Mouse (Mus musculus): ENCODE measurements around the gene Gm20388. TPM values are rescaled to one million over a fixed set of nuclear protein-coding genes. Genes with fewer than 3 reads are reported as not detected.
"Not testable (repeated sequence)": the region's sequence is repeated elsewhere in the genome, so short reads cannot be mapped to it uniquely, and the experiment has no call there.

The Gm20388 gene
- polyA plus RNA-seq, 1 experiment from 2014 or later: not detected

DNA sequence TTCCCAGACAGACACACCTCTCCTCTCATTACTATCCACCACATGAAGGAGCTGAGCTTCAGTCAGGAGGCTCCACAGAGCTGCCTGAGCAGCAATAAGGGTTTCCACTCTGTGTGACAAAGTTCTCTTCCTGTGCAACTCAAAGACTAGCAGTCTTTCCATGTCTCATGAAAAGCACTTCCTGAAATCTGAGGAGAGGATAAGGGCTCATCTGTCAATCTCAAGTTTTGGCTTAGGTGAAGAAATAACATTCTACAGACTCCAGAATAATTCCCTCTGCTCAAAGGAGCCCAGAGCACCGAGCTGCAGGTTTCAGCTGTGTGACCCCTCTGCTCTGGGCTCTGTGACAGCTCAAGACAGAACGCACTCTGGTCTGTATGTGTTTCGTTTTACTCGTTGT is 3342.3 kb downstream of the Gm20388 start:
- Histone ChIP-seq H3K4me3 (ENCODE audit: control insufficient read depth in 1 of 2, insufficient read depth in 1 of 2, low read depth in 1 of 2, low read length in 2 of 2) (peak overlapping the region; percentile 75 to 87), H3K36me3 (ENCODE audit: control insufficient read depth, insufficient read depth, low read length) (peaks cover 66% of the 10 kb centered on the region), H3K27ac (replicated peaks in 1 of 2; ENCODE audit: control insufficient read depth in 1 of 2, insufficient read depth in 1 of 2, low read depth in 2 of 2, low read length in 2 of 2) (peak overlapping the region in 1 of 2 experiments; percentile 86; a peak in 2 of 4 replicates), H3K27me3 (ENCODE audit: control insufficient read depth, insufficient read depth, low read length) (no peaks in the 10 kb centered on the region), H3K9me3 (ENCODE audit: control insufficient read depth, low read length) (no peaks in the 10 kb centered on the region), H3K4me2 (ENCODE audit: low read length) (peak overlapping the region; percentile 90), H3K9ac (ENCODE audit: low read length) (peak overlapping the region; percentile 96), H3K4me1 (ENCODE audit: control insufficient read depth in 2 of 2, insufficient read depth in 2 of 2, low read length in 2 of 2) (peaks cover 9 to 21% of the 10 kb centered on the region in 2 experiments)
- WGBS: 35% methylated on average over 4 of the region's 4 CpGs
- ATAC-seq (ENCODE audit: insufficient number of reproducible peaks, insufficient read depth, low FRiP score, low read depth): no peak

DNA sequence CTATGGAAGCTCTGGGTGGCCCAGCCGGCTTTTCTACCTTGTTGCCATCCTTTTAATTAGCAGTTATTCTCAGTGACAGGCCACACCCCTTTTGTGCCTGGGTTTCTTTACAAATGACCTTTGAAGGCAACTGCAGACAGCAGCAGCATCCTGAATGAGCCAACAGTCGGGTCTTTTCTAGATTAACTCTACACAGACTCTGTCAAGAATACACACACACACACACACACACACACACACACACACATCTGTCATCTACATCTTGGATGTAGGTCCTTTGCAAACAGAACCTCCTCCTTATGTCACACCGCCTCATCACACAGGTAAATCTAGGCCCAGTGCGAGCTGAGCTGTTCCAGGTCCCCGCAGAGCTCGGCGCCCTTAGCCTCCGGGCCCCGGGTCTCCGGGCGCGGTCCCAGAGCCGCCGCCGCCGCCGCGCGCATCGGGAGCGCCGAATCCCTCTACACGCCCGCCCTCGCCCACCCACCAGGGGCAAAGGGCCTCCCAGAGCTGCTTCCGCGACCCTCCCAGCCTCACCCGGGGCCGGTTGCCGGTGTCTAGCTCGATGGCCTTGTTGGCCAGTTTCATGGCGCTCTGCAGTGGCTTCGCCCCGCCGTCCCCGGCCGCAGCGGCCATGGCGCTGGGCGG is 3342.9 kb downstream of the Gm20388 start:
- Histone ChIP-seq H3K4me2 (ENCODE audit: low read length) (peak overlapping the region; percentile 90), H3K27me3 (ENCODE audit: control insufficient read depth, insufficient read depth, low read length) (no peaks in the 10 kb centered on the region), H3K9me3 (ENCODE audit: control insufficient read depth, low read length) (no peaks in the 10 kb centered on the region), H3K9ac (ENCODE audit: low read length) (peak overlapping the region; percentile 96), H3K4me3 (ENCODE audit: control insufficient read depth in 1 of 2, insufficient read depth in 1 of 2, low read depth in 1 of 2, low read length in 2 of 2) (peak overlapping the region; percentile 75 to 87), H3K27ac (replicated peaks in 1 of 2; ENCODE audit: control insufficient read depth in 1 of 2, insufficient read depth in 1 of 2, low read depth in 2 of 2, low read length in 2 of 2) (peak overlapping the region; percentile 78 to 86), H3K36me3 (ENCODE audit: control insufficient read depth, insufficient read depth, low read length) (peaks cover 66% of the 10 kb centered on the region), H3K4me1 (ENCODE audit: control insufficient read depth in 2 of 2, insufficient read depth in 2 of 2, low read length in 2 of 2) (peaks cover 9 to 21% of the 10 kb centered on the region in 2 experiments)
- WGBS: under 1% methylated on average over 37 of the region's 40 CpGs
- peak; percentile 29 for ATAC-seq (ENCODE audit: insufficient number of reproducible peaks, insufficient read depth, low FRiP score, low read depth)

GRCm38 (mm10) chr8:123254099-123254885 is 3343.7 kb downstream of the Gm20388 start, which contains the start of the genes Zfp276 and Vps9d1:
TSS of gene Zfp276 (plus strand) at chr8:123254195.
TSS of gene Vps9d1 (minus strand) at chr8:123254348.
- peak; percentile 90 for ATAC-seq (ENCODE audit: insufficient number of reproducible peaks, insufficient read depth, low FRiP score, low read depth)
- under 1% methylated on average over 84 of the region's 99 CpGs for WGBS
- H3K9ac ChIP-seq (ENCODE audit: low read length): peak within 1 kb of the TSS; percentile 96
- H3K4me3 ChIP-seq (ENCODE audit: control insufficient read depth in 1 of 2, insufficient read depth in 1 of 2, low read depth in 1 of 2, low read length in 2 of 2): peak within 1 kb of the TSS; percentile 75 to 87
- H3K27ac ChIP-seq (replicated peaks in 1 of 2; ENCODE audit: control insufficient read depth in 1 of 2, insufficient read depth in 1 of 2, low read depth in 2 of 2, low read length in 2 of 2): peak within 1 kb of the TSS; percentile 78 to 86
- no peaks in the 10 kb centered on the region for H3K27me3 ChIP-seq (ENCODE audit: control insufficient read depth, insufficient read depth, low read length)
- H3K4me2 ChIP-seq (ENCODE audit: low read length): peak within 1 kb of the TSS; percentile 90
- H3K9me3 ChIP-seq (ENCODE audit: control insufficient read depth, low read length): no peaks in the 10 kb centered on the region
- peaks cover 9 to 21% of the 10 kb centered on the region in 2 experiments for H3K4me1 ChIP-seq (ENCODE audit: control insufficient read depth in 2 of 2, insufficient read depth in 2 of 2, low read length in 2 of 2)
- peaks cover 66% of the 10 kb centered on the region for H3K36me3 ChIP-seq (ENCODE audit: control insufficient read depth, insufficient read depth, low read length)

- peak overlapping the region; percentile 90 for H3K4me2 ChIP-seq (ENCODE audit: low read length)
- no peak for ATAC-seq (ENCODE audit: insufficient number of reproducible peaks, insufficient read depth, low FRiP score, low read depth)
- peak overlapping the region; percentile 75 to 87 for H3K4me3 ChIP-seq (ENCODE audit: control insufficient read depth in 1 of 2, insufficient read depth in 1 of 2, low read depth in 1 of 2, low read length in 2 of 2)
- no peak overlapping the region for H3K27ac ChIP-seq (replicated peaks in 1 of 2; ENCODE audit: control insufficient read depth in 1 of 2, insufficient read depth in 1 of 2, low read depth in 2 of 2, low read length in 2 of 2)
- peak overlapping the region; percentile 96 for H3K9ac ChIP-seq (ENCODE audit: low read length)
- no peaks in the 10 kb centered on the region for H3K9me3 ChIP-seq (ENCODE audit: control insufficient read depth, low read length)
- peaks cover 66% of the 10 kb centered on the region for H3K36me3 ChIP-seq (ENCODE audit: control insufficient read depth, insufficient read depth, low read length)
- peaks cover 9 to 21% of the 10 kb centered on the region in 2 experiments for H3K4me1 ChIP-seq (ENCODE audit: control insufficient read depth in 2 of 2, insufficient read depth in 2 of 2, low read length in 2 of 2)
- no peaks in the 10 kb centered on the region for H3K27me3 ChIP-seq (ENCODE audit: control insufficient read depth, insufficient read depth, low read length)
- 61% methylated on average over 6 of the region's 6 CpGs for WGBS
Observed at GRCm38 (mm10) chr8:123255170-123255569, 3344.5 kb downstream of the Gm20388 start.

DNA sequence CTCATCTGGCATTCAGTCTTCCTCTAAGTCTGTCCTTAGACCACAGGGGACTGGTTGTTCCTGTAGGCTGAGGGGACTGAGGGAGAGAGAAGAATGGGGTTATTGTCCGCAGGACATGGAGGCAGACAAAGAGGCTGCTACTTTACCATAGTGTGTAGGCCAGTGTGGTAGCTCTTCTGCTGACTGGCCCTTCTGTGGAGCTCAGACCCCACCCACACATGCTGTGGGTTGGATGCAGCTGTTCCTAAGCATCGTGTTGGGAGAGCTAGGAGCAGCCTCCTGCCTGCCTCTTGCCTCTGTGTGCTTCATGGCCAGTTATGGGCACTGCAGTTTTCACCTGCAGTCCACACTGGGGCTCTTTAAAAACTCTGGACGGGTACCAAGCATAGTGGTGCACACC is 3346.5 kb downstream of the Gm20388 start:
- peaks cover 9 to 21% of the 10 kb centered on the region in 2 experiments for H3K4me1 ChIP-seq (ENCODE audit: control insufficient read depth in 2 of 2, insufficient read depth in 2 of 2, low read length in 2 of 2)
- 82% methylated on average over 3 of the region's 3 CpGs for WGBS
- H3K27me3 ChIP-seq (ENCODE audit: control insufficient read depth, insufficient read depth, low read length): no peaks in the 10 kb centered on the region
- no peak overlapping the region for H3K27ac ChIP-seq (replicated peaks in 1 of 2; ENCODE audit: control insufficient read depth in 1 of 2, insufficient read depth in 1 of 2, low read depth in 2 of 2, low read length in 2 of 2)
- H3K4me2 ChIP-seq (ENCODE audit: low read length): no peak overlapping the region
- no peaks in the 10 kb centered on the region for H3K9me3 ChIP-seq (ENCODE audit: control insufficient read depth, low read length)
- no peak overlapping the region for H3K9ac ChIP-seq (ENCODE audit: low read length)
- no peak overlapping the region for H3K4me3 ChIP-seq (ENCODE audit: control insufficient read depth in 1 of 2, insufficient read depth in 1 of 2, low read depth in 1 of 2, low read length in 2 of 2)
- peaks cover 61% of the 10 kb centered on the region for H3K36me3 ChIP-seq (ENCODE audit: control insufficient read depth, insufficient read depth, low read length)
- ATAC-seq (ENCODE audit: insufficient number of reproducible peaks, insufficient read depth, low FRiP score, low read depth): no peak

DNA sequence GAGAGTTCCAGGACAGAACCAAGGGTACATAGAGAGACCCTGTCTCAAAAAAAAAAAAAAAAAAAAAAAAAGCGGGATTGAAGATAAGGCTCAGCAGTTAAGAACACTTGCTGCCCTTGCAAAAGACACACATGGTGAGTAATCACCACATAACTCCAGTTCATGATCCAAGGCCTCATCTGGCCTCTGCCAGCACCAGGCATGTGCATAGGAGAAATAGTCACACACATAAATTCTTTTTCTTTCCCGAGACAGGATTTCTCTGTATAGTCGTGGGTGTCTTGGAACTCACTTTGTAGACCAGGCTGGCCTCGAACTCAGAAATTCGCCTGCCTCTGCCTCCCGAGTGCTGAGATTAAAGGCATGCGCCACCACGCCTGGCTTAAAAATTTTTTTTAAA is 3347.0 kb downstream of the Gm20388 start:
- not testable (repeated sequence) for H3K27me3 ChIP-seq (ENCODE audit: control insufficient read depth, insufficient read depth, low read length); H3K9me3 ChIP-seq (ENCODE audit: control insufficient read depth, low read length); H3K27ac ChIP-seq (replicated peaks in 1 of 2; ENCODE audit: control insufficient read depth in 1 of 2, insufficient read depth in 1 of 2, low read depth in 2 of 2, low read length in 2 of 2); H3K9ac ChIP-seq (ENCODE audit: low read length); H3K4me3 ChIP-seq (ENCODE audit: control insufficient read depth in 1 of 2, insufficient read depth in 1 of 2, low read depth in 1 of 2, low read length in 2 of 2); ATAC-seq (ENCODE audit: insufficient number of reproducible peaks, insufficient read depth, low FRiP score, low read depth); H3K4me2 ChIP-seq (ENCODE audit: low read length)
- Histone ChIP-seq H3K36me3 (ENCODE audit: control insufficient read depth, insufficient read depth, low read length) (peaks cover 64% of the 10 kb centered on the region), H3K4me1 (ENCODE audit: control insufficient read depth in 2 of 2, insufficient read depth in 2 of 2, low read length in 2 of 2) (peaks cover 9 to 20% of the 10 kb centered on the region in 2 experiments)
- WGBS: 86% methylated on average over 8 of the region's 8 CpGs

DNA sequence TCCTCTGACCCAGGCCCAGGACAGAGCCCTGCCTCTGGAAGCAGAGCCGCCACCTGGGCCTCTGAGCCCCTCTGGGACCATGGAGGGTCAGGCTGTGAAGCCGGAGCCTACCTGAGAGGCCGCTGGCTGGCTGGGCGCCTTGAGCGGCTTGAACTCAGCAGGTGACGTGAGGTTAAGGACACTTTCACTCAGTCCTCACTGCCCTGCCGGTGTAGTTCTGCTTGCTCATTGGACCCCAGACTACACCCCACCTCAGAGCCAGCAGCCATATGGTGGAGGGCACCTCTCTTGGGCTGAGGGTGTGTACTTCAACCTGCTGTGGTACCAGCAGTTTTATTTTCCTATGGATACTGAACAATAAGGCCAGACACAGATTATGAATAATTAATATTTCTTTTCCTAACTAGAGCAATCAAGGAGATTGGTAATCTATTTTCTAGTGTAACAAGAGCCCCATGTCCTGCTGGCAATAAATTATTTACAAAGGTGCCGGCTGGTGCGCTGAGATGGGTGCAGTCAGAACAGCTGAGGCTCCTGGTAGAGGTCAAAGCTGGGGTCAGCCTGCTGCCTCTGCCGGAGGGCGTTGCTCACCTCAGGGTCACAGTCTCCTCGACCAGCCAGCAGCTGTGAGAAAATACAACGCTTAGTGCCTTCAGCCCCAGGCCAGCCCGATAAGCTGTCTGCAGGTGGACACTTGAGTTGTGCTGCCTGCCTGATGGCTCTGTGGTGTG is 3357.4 kb downstream of the Gm20388 start:
- H3K9ac ChIP-seq (ENCODE audit: low read length): no peak overlapping the region
- no peaks in the 10 kb centered on the region for H3K9me3 ChIP-seq (ENCODE audit: control insufficient read depth, low read length)
- no peak for ATAC-seq (ENCODE audit: insufficient number of reproducible peaks, insufficient read depth, low FRiP score, low read depth)
- 79% methylated on average over 14 of the region's 14 CpGs for WGBS
- peaks cover 82% of the 10 kb centered on the region for H3K36me3 ChIP-seq (ENCODE audit: control insufficient read depth, insufficient read depth, low read length)
- no peaks in the 10 kb centered on the region for H3K4me1 ChIP-seq (ENCODE audit: control insufficient read depth in 2 of 2, insufficient read depth in 2 of 2, low read length in 2 of 2)
- H3K4me3 ChIP-seq (ENCODE audit: control insufficient read depth in 1 of 2, insufficient read depth in 1 of 2, low read depth in 1 of 2, low read length in 2 of 2): no peak overlapping the region
- H3K27me3 ChIP-seq (ENCODE audit: control insufficient read depth, insufficient read depth, low read length): no peaks in the 10 kb centered on the region
- H3K4me2 ChIP-seq (ENCODE audit: low read length): no peak overlapping the region
- H3K27ac ChIP-seq (replicated peaks in 1 of 2; ENCODE audit: control insufficient read depth in 1 of 2, insufficient read depth in 1 of 2, low read depth in 2 of 2, low read length in 2 of 2): no peak overlapping the region

All from heart, embryonic 14.5 days (tissue).